Mouse (Mus musculus): ENCODE data around the gene Cdc42ep4.
A peak's percentile ranks its signal among the peaks of the same experiment; 100 is the strongest.

Gene Cdc42ep4

DNA sequence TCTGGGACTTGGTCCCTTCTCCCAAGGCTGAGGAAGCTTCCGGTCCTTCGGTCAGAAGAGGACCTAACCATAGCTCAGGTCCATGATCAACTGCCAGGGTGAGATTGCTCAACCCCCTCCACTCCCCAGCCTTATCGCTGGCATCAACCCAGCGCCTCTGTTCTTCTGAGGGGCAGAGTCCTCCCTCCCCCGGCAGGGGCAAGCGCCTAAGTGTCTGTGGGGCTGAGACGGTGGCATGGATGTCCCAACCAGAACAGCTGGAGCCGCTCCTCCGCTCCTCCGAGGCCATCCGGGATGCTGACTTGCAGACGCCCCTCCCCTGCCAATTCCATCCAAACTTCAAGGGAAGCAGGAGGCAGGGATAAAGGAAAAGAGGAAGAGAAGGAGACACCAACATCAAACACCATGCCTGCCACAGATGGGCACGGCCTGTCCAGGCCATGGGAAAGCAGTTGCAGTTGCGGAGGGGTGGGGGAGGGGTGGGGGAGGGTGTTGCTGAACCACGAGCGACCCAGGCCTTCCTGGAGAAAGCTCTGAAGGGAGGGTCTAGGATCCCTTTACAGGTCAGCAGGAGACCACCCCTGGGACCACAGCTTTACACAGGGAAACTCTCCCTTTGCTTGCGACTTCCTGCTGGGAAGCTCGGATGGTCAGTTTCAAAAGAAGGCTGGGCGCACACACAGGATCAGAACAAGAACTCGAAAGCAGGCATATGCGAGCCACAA lies 2.7 kb downstream of the Cdc42ep4 start:
- DNase-seq, result no peak

DNA sequence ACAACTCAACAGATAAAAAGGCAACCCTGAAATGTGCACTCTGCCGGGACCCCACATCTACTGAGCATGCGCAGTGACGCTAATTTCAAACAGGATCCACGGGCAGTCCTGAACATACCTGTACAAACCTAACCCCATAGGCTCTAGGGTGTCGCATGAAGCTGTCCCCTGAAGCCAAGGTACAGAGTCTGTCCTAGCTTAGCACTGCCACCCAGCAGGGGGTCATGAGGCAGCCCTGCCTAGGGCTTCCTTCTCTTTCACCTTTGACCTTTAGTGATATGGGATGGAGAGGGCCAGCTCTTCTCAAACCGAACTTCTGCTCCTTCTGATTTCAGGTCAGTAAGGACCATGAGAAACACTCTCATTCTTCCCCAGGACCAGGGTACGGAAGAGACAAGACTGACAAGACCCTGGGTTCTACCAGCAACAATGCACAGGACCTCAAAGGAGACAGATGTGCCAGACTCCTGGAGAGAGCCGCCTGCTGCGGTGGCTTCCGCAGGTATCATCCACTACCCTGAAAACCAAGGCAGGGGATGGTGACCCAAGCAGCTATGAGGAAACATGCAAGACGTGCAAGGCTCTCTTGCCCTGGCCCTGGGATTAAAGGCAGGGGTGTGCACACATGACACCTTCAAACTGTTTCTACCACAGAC lies 3.8 kb downstream of the Cdc42ep4 start:
- DNase-seq, result no peak

GRCm38 (mm10) chr11:113747056-113747455 lies 4.6 kb downstream of the Cdc42ep4 start:
- DNase-seq, result no peak

- no peak for DNase-seq
Measured at GRCm38 (mm10) chr11:113745961-113746360, 5.7 kb downstream of the Cdc42ep4 start.

GRCm38 (mm10) chr11:113742998-113743397 lies 8.7 kb downstream of the Cdc42ep4 start:
- DNase-seq, result no peak

- no peak for DNase-seq
Measured at GRCm38 (mm10) chr11:113740100-113740499, 11.6 kb downstream of the Cdc42ep4 start.

DNA sequence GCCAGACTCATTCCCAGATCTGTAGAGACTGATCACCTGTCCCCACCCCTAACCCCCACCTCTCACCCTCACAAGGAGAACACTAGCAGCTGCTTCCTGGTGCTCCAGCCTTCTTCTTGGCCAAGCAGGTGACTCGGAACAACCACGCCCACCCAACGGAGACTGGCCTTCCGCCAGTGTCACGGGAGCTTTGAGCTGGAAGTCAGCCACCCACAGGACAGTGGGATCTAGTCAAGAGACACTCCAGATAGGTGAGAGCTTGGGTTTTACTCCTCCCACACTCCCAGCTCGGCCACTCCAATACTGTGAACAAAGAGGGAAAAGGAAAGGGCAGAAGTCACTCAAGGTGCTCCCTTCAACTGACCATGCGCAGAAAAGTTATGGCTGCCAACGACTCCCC lies 12.5 kb downstream of the Cdc42ep4 start:
- no peak for DNase-seq

GRCm38 (mm10) chr11:113737912-113738311 lies 13.8 kb downstream of the Cdc42ep4 start:
- no peak for DNase-seq

- no peak for DNase-seq
Measured at GRCm38 (mm10) chr11:113737553-113737854, 14.2 kb downstream of the Cdc42ep4 start.

- DNase-seq, result no peak
Measured at GRCm38 (mm10) chr11:113736848-113737552, 14.7 kb downstream of the Cdc42ep4 start.

DNA sequence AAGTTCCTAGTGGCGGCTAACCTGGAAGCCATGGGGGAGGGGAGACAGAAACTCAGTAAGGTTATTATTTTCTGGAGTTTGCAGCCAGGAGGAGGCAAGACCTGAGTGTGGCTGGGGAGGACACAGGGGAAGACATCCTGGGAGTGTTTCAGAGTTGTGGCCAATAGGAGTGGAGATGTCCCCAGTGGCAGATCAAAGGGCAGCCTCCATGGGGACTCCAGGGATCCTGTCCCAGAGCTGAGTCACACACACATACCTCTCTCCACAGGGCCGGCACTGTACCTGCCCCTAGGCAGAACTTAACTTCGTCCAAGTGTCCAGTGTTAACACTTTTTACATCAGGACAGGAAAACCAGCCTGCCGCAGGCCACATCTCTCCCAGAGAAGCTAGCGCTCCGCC lies 16.5 kb downstream of the Cdc42ep4 start:
- no peak for DNase-seq

DNA sequence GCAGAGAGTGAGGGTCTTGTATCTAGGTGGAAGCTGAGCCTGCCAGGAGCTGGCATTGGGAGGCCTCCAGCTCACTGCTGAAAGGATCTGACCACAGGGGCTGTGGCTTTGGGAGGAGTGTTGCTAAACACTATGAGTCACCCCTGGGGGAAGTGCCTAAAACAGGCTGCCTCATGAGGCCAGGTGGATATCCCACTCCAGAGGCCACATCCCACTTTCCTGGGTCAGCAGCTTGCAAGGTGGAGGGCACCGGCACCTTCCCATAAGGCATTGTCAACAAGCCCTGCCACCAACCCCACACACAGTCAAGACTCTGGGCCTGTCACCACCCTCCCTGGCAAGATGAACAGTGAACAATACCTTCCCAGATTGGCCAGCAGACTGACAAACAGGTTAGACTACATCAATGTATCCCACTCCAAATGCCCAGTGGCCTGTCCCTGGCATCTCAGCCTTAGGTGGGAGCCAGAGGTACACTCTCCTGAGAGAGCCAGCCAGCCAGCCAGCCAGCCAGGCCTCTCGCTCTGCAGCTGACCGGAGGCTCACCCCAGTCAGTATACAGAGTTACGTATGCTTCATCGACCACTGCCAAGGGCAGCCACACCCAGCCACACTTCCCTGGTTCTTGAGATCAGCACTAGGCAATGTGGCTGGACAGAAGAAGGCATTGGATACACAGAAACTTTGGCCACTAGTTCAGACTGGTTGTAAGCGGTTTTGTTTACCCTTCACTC lies 17.9 kb downstream of the Cdc42ep4 start:
- no peak for DNase-seq

DNA sequence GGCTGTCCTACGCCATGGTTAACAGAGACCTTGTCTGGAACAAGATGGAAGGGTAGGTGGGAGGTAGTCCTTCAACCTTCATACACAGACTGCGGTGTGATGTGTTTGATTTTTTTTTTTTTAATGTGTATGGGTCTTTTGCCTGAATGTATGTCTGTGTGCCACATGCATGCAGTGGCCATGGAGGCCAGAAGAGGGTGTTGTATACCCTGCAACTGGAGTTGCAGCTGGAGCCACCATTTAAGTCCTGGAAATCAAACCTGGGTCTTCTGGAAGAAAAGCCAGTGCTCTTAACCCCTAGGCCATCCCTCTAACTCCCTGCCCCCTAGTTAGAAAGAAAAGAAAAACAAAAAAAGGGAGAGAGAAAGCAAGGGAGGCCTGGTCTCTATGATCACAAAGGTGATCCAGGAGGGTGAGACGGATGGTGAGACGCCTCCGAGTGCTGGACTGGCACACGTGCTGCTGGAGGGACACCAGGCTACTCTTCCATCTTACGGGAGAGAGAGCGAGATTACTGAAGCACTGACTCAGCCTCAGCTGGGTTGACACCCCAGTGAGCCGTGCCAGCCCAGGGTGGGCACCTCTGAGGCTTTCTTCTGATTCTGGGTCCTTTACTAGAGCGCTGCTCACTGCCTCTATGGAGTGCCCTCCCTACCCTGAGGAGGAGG lies 19.6 kb downstream of the Cdc42ep4 start:
- DNase-seq, result no peak

GRCm38 (mm10) chr11:113730879-113731278 lies 20.8 kb downstream of the Cdc42ep4 start:
- no peak for DNase-seq

DNA sequence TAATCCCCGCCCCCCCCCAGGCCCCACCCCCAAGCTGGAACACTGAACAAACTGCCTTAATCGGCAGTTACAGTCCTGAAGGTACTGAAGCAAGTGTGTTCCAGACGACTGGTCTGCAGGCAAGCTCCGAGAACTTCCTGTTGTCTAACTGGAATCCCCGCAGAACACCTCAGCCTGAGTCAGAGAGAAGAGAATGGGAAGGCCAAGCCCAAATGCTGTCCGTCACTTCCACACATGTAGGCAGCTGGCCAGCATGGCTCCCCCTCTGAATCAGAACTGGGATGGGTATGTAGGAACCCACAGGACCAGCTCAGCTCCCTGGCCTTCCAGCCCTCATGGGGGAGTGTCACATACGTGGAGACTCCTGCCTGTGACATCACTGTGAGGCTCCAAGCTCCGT lies 21.8 kb downstream of the Cdc42ep4 start:
- no peak for DNase-seq

- DNase-seq, result no peak
Measured at GRCm38 (mm10) chr11:113729239-113729638, 22.4 kb downstream of the Cdc42ep4 start.

GRCm38 (mm10) chr11:113727992-113728391 lies 23.7 kb downstream of the Cdc42ep4 start:
- no peak for DNase-seq

GRCm38 (mm10) chr11:113726994-113727888 lies 24.4 kb downstream of the Cdc42ep4 start:
- DNase-seq, result no peak

- DNase-seq, result no peak
Measured at GRCm38 (mm10) chr11:113725235-113726048, 26.2 kb downstream of the Cdc42ep4 start.

- DNase-seq, result peak in 1 of 2 experiments; percentile 37
Measured at GRCm38 (mm10) chr11:113722405-113723090, 29.1 kb downstream of the Cdc42ep4 start.
